Mouse (Mus musculus): ENCODE data around the gene Pcgf2.
"Not testable (repeated sequence)": the region's sequence is repeated elsewhere in the genome, so short reads cannot be mapped to it uniquely, and the experiment has no call there.

Pcgf2 gene

DNA sequence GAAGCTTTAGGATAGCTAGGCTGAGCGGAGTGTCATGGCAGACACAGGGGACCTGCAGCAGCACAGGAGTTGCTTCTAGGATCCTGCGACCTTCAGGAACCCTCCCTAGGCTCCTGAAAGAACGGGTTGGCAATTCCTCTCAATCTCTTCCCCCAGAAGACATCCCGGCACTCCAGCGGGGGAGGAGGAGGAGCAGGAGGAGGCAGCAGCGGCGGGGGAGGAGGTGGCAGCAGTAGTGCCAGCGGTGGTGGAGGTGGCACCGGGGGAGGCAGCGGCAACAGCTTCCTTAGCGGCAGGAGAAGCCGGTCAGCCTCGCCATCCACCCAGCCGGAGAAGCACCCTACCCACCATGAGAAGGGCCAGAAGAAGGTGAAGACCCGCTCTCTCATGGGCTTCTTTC, 31.0 kb downstream of the Pcgf2 start:
- no peak for DNase-seq (ENCODE audit: low spot score in 2 of 2)

DNA sequence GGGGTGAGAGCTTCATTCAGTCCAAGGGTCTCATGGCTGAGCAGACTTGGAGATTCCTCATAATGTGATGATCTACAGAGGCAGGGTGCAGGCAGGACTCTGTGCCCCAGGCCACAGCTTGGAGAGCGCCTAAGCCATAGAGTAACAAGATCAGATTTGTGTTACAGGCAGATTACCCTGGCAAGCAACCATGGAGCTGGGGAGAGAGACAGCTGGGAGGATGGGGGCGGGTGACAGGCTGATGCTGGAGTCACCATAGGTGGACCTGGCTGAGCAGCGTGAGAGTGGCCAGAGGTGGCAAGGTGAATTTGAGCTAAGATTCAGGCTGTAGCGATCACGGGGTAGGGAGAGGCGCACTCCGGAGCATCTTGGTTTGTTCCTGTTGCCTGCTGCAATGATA, 32.1 kb downstream of the Pcgf2 start:
- DNase-seq (ENCODE audit: low spot score in 2 of 2) = peak in 1 of 2 experiments; percentile 31

DNA sequence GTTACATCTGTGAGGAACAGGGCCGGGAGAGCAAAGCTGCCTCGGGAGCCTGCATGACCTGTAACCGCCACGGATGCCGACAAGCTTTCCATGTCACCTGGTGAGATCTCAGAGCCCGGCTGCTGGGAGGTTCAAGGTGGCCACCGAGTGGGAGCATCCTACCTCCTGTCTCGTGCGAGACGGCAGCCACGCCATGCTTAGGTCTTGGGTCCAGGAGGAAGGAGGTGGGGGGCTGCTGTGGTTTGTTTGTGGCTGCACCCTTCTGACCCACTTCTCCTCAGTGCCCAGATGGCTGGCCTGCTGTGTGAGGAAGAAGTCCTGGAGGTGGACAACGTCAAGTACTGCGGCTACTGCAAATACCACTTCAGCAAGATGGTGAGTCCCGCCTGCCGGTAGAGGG, 33.5 kb downstream of the Pcgf2 start:
- peak in 1 of 2 experiments; percentile 32 for DNase-seq (ENCODE audit: low spot score in 2 of 2)

DNA sequence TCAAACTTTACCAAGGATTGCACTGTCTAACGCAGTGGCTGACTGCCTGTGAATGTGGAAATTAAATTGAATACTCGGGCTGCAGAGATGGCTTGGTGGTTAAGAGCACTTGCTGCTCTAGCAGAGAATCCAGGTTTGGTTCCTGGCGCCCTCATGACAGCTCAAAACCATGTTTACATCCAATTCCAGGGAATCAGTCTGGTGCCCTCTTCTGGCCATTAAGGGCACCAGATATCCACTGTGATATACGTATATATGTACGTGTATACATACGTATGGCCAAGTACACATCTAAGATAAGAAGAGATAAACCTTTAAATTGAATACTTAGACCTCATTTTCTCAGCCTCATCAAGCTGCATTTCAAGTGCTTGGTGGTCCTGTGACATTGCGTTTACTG, 34.1 kb downstream of the Pcgf2 start:
- no peak for DNase-seq (ENCODE audit: low spot score in 2 of 2)

DNA sequence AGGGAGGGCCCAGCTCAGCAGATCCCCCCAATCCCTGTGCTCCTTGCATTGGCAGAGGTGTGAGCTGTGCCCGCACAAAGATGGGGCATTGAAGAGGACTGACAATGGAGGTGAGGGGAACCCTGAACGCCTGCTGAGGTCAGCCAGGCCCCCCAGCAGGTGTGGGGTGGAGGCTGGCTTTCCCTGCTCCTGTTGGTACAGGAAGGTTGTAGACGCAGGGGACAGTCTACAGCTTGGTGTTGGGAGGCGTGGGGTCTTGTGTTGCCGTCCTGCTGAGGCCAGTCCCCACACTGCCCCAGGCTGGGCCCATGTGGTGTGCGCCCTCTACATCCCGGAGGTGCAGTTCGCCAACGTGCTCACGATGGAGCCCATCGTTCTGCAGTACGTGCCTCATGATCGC, 34.9 kb downstream of the Pcgf2 start:
- DNase-seq (ENCODE audit: low spot score in 2 of 2) = no peak

DNA sequence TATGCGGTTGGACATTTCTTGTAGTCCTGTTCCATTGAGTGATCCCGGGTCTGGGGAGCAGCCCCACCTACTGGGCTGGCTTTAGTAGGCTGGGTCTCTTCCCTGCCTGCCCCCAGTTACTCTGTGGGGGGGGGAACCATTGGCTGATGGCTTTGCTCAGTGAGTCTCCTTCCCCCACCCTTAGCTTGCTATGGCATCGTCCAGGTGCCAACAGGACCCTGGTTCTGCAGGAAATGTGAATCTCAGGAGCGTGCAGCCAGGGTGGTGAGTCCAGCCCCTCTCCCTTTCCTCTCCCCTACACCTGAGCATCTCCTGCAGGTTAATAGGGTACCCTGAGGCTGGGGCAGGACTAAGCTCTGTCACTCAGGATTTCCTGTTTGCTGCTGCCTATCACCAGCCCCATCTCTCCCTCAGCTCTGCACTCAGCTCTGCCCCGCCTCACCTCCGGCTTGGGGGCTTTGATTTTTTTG, 35.5 kb downstream of the Pcgf2 start:
- DNase-seq (ENCODE audit: low spot score in 2 of 2) = no peak

DNA sequence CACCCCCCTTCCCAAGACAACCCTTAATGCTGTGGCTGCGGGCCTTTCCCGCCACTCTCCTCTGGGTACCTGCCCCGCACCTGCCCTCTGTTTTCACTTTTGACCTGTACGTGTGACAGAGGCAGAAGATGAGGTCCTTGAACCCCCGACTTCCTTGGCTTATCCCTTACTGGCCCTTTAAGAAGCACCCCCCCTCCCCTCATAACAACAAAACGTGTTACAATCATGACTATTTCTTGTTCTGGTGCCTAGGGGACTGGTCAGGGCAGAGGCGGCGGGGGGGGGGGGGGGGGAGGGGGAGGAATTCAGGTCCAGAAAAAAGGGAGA, 36.0 kb downstream of the Pcgf2 start:
- no peak for DNase-seq (ENCODE audit: low spot score in 2 of 2)

DNA sequence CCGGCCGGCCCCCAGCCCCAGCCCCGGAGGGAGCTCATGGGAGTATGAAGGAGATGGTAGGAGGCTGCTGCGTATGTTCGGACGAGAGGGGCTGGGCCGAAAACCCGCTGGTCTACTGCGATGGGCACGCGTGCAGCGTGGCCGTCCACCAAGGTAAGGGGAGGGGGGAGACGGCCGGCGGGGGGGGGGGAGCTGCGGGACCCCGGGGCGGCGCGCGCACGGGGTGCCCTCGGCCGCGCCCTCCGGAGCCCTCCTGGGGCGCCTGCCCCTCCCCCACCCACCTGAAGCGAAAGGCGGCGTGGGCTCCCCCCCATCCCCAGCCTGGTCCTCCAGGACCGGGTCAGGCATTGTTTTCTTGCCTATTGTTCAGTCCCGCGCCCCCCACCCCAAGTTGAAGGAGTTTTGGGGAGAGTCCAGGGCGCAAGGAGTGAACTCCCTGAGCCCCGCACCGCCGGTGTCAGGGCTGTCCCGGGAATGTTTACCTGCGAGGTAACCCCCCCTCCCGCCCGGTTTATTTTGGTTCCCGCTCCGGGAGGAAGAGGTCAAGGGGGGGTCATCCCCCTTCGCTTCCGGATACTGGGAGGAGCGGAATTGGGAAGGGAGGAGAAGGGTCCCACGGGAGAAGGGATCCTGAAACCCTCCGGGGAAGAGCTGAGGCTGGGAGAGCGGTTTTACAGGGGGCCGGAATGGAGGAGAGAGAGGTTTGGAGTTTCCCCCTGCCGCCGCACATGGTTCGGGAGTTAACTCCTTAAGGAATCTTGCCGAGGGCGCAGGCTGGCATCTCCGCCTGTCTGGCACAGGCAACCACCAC, 36.6 kb downstream of the Pcgf2 start:
- no peak for DNase-seq (ENCODE audit: low spot score in 2 of 2)

DNA sequence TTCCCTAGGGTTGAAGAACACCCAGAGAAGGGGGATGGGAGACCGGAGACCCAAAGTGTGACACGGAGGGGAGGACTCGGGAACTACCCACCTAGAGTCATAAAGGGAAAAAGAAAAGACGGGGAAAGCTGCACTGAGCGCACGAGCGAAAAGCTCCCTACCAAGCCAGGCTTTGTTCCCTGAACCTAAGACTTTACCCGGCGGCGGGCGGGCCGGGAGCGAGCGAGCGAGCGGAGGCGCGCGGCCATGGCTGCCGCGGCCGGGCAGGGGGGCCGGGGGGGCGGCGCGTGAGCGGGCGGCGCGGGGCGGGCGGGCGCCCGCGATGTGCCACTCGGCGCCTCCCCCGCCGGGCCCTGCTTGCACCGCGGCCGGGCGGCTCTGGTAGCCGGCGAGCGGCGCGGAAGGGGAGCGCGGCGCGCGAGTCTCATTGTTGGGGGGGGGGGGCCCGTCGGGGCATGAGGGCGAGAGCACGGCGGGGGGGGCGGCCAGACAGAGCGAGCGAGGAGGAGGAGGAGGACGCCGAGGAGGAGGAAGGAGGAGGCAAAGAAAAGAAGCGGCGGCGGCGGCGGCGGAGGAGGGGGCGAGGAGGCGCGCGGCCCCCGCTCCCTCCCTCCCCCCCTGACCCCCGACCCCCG, 37.3 kb downstream of the Pcgf2 start, which contains the start of gene Mllt6:
Mllt6 (plus strand) TSS at position 522 of the 635 bp plus-strand sequence.
- peak; percentile 80 to 86 for DNase-seq (ENCODE audit: low spot score in 2 of 2)

DNA sequence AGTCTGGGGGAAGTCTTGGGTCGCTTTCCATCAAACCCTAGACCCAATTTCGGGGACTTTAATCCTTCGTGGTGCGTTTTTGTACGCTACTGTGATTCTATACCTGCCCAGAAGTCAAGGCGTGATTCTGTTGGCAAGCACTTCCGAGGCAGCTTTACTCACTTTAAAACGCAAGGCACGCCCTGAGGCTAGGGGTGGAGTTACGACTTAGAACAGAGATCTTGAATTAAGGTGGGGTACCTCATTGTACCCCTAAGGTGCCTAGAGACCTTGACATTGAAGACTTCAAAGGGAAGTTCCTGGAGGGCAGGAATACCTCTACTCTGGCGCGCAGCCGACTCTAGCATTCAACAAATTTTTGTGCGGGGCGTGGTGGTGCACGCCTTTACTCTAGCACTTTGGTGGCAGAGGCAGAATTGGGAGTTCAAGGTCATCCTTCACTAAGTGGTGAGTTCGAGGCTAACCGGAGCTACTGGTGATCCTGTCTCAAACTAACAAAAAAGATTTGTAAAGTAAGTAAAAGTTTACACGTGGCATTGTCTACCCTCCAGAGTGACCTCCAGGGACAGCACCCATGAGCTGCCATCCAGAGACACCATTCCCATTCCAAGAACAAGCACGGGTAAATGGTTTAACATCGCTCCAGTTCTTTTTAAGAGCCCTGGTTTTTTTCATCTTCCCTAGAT, 37.9 kb downstream of the Pcgf2 start:
- DNase-seq (ENCODE audit: low spot score in 2 of 2) = no peak

DNA sequence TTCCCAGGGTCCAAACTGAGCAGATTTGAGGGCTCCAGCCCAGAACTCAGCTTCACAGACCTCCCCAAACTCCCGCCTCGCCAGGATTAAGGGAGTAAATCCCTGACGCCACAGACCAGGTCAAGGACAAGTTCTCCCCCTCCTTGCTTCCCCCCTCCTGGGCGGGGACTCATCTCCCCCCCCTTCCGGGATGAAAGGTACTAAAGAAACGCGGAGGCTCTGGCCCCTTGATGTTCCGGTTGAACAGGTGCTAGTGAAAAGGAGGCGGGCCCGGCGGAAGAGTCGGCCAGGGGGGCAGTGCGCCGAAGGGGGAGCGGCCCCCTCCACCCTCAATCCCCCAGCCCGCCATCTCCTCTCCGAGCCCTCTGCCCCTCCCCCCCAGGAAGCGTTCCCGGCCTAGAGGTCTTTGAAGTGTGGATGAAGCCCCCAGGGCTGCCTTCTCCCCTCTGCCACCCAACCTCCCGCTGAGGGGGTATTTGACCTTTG, 38.6 kb downstream of the Pcgf2 start:
- no peak for DNase-seq (ENCODE audit: low spot score in 2 of 2)

DNA sequence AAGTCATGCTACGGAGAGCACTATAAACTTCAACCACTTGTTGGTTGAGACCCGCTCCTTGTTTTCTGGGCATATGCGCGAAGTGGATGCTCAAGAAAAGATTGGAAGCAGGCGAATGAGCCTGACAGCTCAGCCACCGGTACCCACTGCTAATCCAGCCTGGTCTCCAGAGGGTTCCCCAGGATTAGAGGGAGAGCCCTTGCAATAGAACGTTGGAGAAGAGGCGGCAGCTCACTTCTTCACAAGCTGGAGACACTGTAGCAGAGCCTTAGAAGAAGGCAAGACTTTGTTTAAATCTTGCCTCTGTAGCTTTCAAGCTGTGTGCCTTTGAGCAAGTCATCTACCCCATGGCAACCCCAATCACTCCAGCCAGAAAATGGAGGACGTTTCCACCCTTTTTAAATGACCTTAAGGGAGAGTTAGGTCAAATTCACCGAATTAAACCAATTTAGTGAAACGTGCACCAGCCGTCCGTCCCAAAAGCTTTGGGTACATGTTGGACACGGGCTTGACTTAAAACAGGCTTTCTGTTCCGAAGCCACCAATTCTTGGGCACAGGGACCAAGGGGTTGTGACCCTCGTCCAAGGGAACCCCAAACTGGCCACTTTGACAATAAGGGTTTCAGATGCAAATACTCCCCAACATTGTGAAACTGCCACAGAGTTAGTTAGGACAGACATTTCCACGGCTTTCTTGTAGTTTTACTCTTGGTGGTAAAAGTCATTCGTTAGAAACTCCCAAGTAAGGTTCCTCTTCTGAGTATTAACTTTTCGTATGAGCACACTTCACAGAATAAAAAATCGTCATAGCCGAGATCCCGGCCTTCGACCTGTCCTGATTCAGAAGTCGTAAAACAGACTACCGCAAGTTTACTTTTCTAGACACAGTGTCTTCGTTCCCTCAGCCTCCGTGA, 39.3 kb downstream of the Pcgf2 start:
- no peak for DNase-seq (ENCODE audit: low spot score in 2 of 2)

DNA sequence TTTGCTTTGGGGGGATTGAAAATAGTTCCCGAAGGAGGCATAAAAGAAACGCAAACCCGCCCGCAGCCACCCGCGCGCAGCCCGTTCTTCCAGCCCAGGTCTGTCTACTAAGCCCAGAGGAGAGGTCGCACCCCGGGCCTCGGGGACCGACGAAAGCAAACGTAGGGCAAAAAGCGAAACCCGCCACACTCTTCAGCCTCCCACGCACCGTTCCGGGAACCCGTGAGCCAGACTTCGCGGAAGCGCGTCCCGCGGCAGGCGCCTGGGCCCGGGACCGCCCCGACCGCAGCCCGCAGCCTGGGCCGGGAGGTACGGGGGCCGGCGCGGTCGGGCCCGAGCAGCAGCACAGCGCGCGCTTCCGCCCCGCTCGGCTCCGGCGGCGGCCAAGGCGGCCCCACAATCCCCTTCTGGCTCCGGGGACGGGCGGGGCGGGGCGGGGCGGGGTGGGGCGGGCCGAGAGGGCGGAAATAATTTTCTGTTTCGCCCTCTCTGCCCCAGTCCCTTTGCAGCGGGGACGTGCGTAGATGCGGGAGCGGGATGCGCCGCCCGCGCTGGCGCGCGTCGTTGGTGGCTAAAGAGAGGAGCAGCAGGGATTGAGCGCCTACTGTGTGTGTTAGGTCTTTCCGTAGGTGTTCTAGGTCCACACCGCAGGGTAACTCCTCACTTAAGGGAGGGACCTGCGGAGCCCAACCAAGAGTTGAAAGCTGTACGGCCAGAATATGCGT, 40.1 kb downstream of the Pcgf2 start:
- peak; percentile 74 to 80 for DNase-seq (ENCODE audit: low spot score in 2 of 2)

DNA sequence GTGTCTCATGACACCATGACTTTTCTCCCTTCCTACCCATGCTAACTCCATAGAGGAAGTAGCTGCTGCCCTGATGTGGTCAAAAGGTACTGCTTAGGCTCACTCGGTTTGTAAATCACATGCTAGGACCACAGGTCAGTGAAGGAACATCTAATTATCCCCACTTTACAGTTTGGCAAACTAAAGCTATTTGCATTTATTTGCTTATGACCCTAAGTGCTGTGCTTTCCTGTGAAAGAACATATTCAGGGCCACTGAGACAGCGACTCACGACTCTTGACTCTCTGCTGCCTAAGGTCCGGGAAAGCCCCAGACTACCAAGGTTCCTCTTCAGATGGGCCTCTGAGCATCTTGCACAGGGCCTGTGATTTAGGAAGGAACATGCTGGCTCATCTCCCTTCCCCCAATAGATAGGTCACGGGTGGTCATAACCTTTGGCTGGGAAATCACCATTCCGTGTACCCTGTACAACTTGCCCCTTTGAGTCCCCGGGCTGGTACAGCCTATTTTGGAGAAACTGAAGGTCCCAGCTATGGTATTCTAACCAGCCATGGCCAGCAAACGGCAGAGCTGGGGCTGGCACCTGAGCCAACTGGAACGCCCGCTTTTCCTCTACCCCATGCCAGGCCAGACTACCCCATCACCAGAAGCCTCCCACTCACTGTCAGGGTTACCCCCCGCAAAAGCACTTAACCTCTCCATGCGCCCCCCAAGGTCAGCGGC, 40.9 kb downstream of the Pcgf2 start:
- no peak for DNase-seq (ENCODE audit: low spot score in 2 of 2)

DNA sequence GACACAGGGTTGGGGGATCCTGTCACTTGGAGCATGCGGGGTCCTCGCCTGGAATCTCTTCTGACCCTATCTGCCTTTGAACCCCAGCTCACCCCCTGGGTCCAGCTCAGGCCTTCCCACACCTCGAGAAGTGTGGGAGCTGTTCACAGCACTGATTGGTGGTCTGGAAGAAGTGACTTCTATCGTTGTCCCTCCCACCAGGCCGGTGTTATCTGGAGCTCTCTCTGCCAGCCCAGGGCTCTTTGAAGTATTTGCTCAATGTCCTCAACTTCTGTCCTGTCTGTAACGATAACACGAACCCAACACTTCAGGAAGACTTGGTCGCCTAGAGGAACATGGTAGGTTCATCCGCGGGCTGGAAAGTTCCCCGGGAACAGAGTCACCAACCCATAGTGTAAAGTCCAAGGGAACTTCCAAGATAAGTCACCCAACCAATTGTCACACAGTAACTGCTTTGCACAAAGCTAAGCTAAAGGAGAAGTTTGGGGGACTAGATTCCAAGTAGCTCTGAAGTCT, 41.5 kb downstream of the Pcgf2 start:
- no peak for DNase-seq (ENCODE audit: low spot score in 2 of 2)

DNA sequence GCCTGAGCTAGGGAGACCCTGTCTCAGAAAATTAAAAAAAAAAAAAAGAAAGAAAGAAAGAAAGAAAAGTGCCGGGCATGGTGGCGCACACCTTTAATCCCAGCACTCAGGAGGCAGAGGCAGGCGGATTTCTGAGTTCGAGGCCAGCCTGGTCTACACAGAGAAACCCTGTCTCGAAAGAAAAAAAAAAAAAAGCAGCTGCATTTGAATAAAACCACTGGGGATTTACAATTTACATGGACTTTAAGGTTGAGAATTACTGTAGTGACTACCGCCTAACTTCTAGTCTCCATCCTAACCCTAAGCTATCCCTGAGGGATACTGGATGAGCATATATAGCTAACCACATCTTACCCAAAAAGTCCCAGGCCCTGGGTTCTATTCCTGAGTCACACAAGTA, 42.3 kb downstream of the Pcgf2 start:
- not testable (repeated sequence) for DNase-seq (ENCODE audit: low spot score in 2 of 2)

DNA sequence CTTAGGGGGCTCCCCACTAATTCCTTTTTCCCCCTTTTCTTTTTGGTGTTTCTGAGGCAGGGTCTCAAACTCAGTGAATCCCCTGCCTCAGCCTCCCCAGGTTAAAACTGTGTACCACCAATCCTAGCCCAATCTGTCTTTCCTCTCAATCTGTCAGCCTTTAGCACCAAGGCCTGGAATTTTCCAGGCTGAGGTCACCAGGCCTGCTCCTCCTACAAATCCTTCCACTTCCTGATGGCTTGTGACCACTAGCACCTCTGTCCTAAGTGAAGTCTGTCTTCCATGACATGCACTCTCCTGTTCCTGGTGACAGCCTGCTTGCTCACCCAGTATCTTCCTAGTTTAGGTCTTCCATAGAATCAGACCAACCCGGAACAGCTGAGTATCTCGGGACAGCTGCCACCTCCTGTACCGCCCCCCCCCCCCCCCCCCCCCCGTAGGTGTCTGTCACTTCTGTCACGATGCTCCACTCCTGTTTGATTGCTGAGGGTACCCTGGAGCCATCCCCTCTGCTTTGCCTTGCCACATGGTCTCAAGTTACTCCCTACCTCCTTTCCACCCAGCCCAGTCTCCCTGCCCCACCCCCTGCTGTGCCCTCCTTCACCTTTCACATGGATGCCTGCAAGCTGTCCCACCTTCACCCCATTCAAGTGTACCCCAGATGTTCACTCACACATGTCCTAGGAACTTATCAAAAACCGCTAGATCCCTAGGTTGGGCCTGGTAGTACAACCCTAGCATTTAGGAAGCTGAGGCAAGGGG, 42.9 kb downstream of the Pcgf2 start:
- no peak for DNase-seq (ENCODE audit: low spot score in 2 of 2)

DNA sequence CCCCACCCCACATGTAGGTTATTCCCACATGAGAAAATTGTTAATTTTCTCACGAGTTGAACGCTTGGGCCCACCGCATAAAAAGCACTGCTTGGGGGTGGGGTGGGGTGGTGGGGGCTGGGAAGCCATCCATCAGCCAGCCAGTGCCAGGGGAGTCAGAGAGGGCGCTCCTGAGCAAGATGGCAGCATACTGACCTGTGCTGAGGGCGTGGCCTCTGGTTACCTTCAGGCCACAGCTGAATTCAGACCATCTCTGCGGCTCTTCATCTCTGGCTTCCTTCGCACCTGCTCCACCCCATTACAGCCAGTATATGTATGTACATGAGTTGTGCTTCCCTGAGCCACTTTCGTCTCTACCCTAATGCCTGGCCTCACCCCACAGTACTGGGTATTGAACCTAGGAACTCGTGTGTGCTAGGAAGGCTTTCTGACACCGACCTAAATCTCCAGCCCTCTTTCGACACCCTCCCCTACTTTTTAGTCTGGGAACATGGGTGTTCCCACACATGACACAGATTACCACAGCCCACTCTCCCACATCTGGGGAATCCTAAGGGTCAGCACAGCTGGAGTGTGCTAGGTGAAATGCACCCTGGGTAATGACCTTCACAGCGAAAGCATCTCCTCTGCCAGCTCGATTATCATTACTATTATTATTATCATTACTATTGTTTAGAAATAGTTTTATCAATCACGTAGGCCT, 43.9 kb downstream of the Pcgf2 start:
- no peak for DNase-seq (ENCODE audit: low spot score in 2 of 2)

DNA sequence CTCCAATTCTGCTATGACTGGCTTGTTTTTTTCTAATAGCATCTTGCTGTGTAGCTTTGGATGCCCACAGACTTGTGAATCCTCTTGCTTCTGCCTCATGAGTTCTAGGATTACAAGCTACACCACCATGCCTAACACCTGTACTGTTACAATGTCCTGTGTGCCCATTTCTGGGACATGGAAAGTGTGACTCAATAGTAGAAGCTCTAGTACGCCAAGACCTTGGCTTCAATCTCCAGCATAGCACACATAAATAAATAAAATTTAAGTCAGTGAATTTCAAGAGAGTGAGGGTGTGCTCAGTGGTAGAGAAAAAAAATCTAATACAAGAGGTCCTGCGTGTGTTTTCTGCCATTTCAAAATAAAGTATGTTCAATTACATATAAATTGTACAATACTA, 46.1 kb downstream of the Pcgf2 start:
- DNase-seq (ENCODE audit: low spot score in 2 of 2) = no peak

Data from right cerebral cortex, postnatal 10 days (tissue).